Mouse (Mus musculus) adrenal gland, adult 8-10 months (tissue): ENCODE measurements at regions not wholly inside any gene's neighbourhood (a gene's known extent, or its start where the extent isn't known, plus 50 kb on each side); places are given as distances from the start of the nearest gene placed in this dataset.
A peak's percentile ranks its signal among the peaks of the same experiment; 100 is the strongest.

Source experiments
- DNase-seq: peaks from one replicate; pipeline ENCODE4 v3.0.0; 2022

- no peak for DNase-seq
Measured at GRCm38 (mm10) chr5:119304721-119305120, 365.7 kb upstream of the Tbx3 start.

- DNase-seq: no peak
Measured at GRCm38 (mm10) chr5:119307768-119308167, 362.7 kb upstream of the Tbx3 start.

- no peak for DNase-seq
Measured at GRCm38 (mm10) chr5:119310178-119310930, 360.1 kb upstream of the Tbx3 start.

- DNase-seq: no peak
Measured at GRCm38 (mm10) chr5:119312808-119313207, 357.7 kb upstream of the Tbx3 start.

GRCm38 (mm10) chr5:119315149-119315548, 355.3 kb upstream of the Tbx3 start:
- peak; percentile 60 for DNase-seq

GRCm38 (mm10) chr5:119317617-119318016, 352.9 kb upstream of the Tbx3 start:
- DNase-seq: no peak

GRCm38 (mm10) chr5:119321368-119322144, 348.9 kb upstream of the Tbx3 start:
- DNase-seq: no peak

GRCm38 (mm10) chr5:119322411-119322810, 348.1 kb upstream of the Tbx3 start:
- no peak for DNase-seq

GRCm38 (mm10) chr5:119325681-119326255, 344.7 kb upstream of the Tbx3 start:
- peak; percentile 55 for DNase-seq

- DNase-seq: no peak
Measured at GRCm38 (mm10) chr5:119326895-119327294, 343.6 kb upstream of the Tbx3 start.

GRCm38 (mm10) chr5:119328971-119329370, 341.5 kb upstream of the Tbx3 start:
- peak; percentile 70 for DNase-seq

- peak; percentile 94 for DNase-seq
Measured at GRCm38 (mm10) chr5:119329371-119329770, 341.1 kb upstream of the Tbx3 start.

GRCm38 (mm10) chr5:119329860-119330259, 340.6 kb upstream of the Tbx3 start:
- peak; percentile 45 for DNase-seq

- peak; percentile 93 for DNase-seq
Measured at GRCm38 (mm10) chr5:119331461-119331860, 339.0 kb upstream of the Tbx3 start.

- peak; percentile 61 for DNase-seq
Measured at GRCm38 (mm10) chr5:119332621-119333020, 337.8 kb upstream of the Tbx3 start.

- no peak for DNase-seq
Measured at GRCm38 (mm10) chr5:119335211-119335610, 335.3 kb upstream of the Tbx3 start.

- no peak for DNase-seq
Measured at GRCm38 (mm10) chr5:119335979-119336378, 334.5 kb upstream of the Tbx3 start.

- DNase-seq: no peak
Measured at GRCm38 (mm10) chr5:119337739-119338138, 332.7 kb upstream of the Tbx3 start.

GRCm38 (mm10) chr5:119338711-119339110, 331.8 kb upstream of the Tbx3 start:
- DNase-seq: peak; percentile 62

GRCm38 (mm10) chr5:119348303-119348702, 322.2 kb upstream of the Tbx3 start:
- DNase-seq: no peak

- no peak for DNase-seq
Measured at GRCm38 (mm10) chr5:119349395-119349794, 321.1 kb upstream of the Tbx3 start.

GRCm38 (mm10) chr5:119350325-119350915, 320.0 kb upstream of the Tbx3 start:
- DNase-seq: no peak

- no peak for DNase-seq
Measured at GRCm38 (mm10) chr5:119355471-119355870, 315.0 kb upstream of the Tbx3 start.
